Mouse (Mus musculus) forebrain, embryonic 10.5 days (tissue): ENCODE results near the gene Gm42372. TPM values are rescaled to one million over a fixed set of nuclear protein-coding genes. Genes with fewer than 3 reads are reported as not detected.

Experiments used
- DNase-seq: peaks from one replicate; pipeline ENCODE4 v3.0.0-alpha.2; 2017; ENCODE audit warnings: low spot score; ENCODE audit errors: extremely low spot score
- H3K27ac ChIP-seq: fragments of 300-500 bp; sonication (generic); 2 replicates; pipeline ENCODE4 v1.5.1; 2016; ENCODE audit warnings: mild to moderate bottlenecking
- H3K27me3 ChIP-seq: fragments of 300-500 bp; sonication (generic); 2 replicates; pipeline ENCODE4 v1.6.1; 2016; ENCODE audit warnings: mild to moderate bottlenecking; ENCODE audit not compliant: poor library complexity, severe bottlenecking
- H3K36me3 ChIP-seq: fragments of 300-500 bp; sonication (generic); replicated peaks from 2 replicates; pipeline ENCODE4 v1.6.1; 2016; ENCODE audit warnings: mild to moderate bottlenecking, moderate library complexity
- H3K4me1 ChIP-seq: fragments of 300-500 bp; sonication (generic); 2 replicates; pipeline ENCODE4 v1.6.1; 2016
- H3K4me3 ChIP-seq: fragments of 300-500 bp; sonication (generic); 2 replicates; pipeline ENCODE4 v1.5.1; 2016; ENCODE audit warnings: mild to moderate bottlenecking, moderate library complexity
- H3K9me3 ChIP-seq: fragments of 300-500 bp; sonication (generic); 2 replicates; pipeline ENCODE4 v1.6.1; 2016; ENCODE audit warnings: mild to moderate bottlenecking, moderate library complexity
- WGBS: fragments of 180-500 bp; shearing (Covaris S2); methylation state at CpG from one replicate; pipeline ENCODE4 v1.1.7; 2016; 5-methylcytosine and 5-hydroxymethylcytosine counted together
- polyA plus RNA-seq: library from polyadenylated mRNA; unstranded; fragments of >200 nt; fragmentation: Nextera tagmentation; extraction: Ambion mirVana; gene quantifications from 2 replicates; pipeline ENCODE4 v1.2.1, GENCODE M21; 2016

The Gm42372 gene
- polyA plus RNA-seq, 1 experiment from 2014 or later, result 1.2 TPM

DNA sequence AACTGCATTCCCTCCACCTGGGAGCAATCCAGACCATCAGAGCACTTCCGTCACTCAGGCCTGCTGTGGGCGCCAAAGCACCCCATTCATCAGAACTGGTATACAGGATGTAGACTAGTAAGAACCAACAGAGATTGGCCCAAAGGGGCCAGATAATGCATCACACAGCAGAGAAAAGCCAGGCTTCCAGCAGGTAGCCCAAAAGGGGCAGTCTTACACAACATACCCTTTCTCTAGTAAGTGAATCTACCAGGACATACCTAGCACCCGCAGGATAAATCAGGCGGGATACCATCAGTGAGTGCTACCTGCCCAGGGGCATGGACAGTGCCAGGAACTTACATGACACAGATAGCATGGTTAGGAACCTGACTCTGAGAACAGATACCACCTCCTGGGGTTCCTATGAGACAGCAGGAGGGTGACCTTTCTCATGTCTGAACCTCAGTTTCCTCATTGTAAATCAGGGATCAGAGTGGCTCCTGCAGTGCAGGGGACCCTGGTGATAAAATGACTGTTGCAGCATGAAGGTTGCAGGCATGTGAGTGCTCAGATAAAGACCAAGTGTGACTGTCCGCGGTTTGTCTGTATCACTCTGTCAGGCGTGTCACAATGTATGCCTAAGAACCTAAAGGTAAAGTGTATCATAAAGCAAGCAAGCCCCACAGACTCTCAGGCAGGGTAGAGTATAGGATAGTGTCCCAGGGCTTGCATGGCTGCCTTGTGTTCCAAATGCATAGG, 36.7 kb downstream of the Gm42372 start:
- H3K4me1 ChIP-seq, result peaks cover 10% of the 10 kb centered on the region
- no peak for DNase-seq
- no peaks in the 10 kb centered on the region for H3K9me3 ChIP-seq
- no peaks in the 10 kb centered on the region for H3K27me3 ChIP-seq
- 91% methylated on average over 7 of the region's 7 CpGs for WGBS
- peaks cover 98% of the 10 kb centered on the region for H3K36me3 ChIP-seq
- no peak overlapping the region for H3K27ac ChIP-seq
- H3K4me3 ChIP-seq, result no peak overlapping the region

DNA sequence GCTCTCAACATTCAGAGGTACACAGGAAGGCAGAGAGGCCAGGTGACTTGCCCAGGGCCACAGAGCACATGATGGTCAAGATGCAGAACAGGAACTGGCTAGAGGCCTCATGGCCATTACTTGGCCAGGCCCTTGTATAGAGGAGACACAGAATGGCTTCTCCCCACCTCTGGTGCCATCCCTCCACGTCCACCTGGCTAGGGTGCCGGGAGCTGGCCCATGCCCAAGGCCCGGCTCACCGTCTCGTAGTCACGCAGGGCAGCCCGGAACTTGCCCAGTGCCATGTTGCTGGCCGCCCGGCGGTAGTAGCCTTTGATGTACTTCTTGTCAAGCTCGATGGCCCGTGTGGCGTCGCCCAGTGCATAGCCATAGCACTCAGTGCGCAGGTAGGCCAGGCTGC, 39.3 kb downstream of the Gm42372 start:
- H3K27me3 ChIP-seq, result no peaks in the 10 kb centered on the region
- 98% methylated on average over 15 of the region's 15 CpGs for WGBS
- H3K9me3 ChIP-seq, result no peaks in the 10 kb centered on the region
- H3K36me3 ChIP-seq, result peaks cover 88% of the 10 kb centered on the region
- DNase-seq, result no peak
- no peak overlapping the region for H3K4me3 ChIP-seq
- H3K4me1 ChIP-seq, result peaks cover 35% of the 10 kb centered on the region
- no peak overlapping the region for H3K27ac ChIP-seq

DNA sequence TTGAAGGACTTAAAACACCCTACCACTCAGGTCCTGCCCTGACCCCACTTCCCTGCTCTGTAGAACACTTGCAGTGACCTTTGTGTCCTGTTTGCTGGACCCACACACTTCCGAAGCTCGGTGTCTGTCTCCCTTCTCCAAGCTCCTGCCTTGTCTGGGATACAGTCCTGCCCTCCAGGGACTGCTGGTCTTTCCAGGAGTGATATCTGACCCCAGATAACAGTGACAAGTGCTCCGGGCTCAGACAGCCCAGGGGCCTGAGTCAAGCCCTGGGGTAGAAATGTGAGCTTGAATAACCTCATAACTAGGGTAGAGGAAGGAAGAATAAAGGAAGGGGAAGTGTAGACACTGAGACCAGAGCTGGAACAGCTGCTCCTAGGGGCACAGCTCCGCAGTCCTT, 40.8 kb downstream of the Gm42372 start:
- 90% methylated on average over 4 of the region's 4 CpGs for WGBS
- Histone ChIP-seq H3K27ac (no peak overlapping the region), H3K4me1 (peaks cover 41% of the 10 kb centered on the region), H3K27me3 (no peaks in the 10 kb centered on the region), H3K4me3 (no peak overlapping the region), H3K9me3 (no peaks in the 10 kb centered on the region), H3K36me3 (peaks cover 75% of the 10 kb centered on the region)
- DNase-seq, result no peak

DNA sequence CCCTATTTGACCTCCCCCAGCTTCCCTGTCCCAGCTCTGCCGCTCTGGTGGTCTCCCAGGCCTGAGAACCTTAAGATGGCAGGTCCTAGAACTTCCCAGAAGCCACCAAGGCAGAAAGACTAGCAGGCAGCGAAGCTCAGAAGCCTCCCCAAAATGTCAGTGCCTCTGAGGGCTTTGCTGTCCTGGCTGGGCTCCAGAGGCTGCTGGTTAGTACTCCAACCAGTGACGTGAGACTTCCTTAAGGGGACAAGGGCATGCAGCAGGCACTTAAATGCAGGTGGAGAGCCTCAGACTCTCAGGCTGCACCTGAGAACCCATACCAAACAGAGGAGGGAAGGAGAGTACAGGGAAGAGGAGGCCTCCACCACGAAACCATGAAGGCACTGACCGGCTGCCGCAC, 41.3 kb downstream of the Gm42372 start:
- WGBS, result 93% methylated on average over 6 of the region's 6 CpGs
- Histone ChIP-seq H3K36me3 (peaks cover 71% of the 10 kb centered on the region), H3K27ac (no peak overlapping the region), H3K9me3 (no peaks in the 10 kb centered on the region), H3K4me3 (no peak overlapping the region), H3K4me1 (peaks cover 41% of the 10 kb centered on the region), H3K27me3 (no peaks in the 10 kb centered on the region)
- no peak for DNase-seq

DNA sequence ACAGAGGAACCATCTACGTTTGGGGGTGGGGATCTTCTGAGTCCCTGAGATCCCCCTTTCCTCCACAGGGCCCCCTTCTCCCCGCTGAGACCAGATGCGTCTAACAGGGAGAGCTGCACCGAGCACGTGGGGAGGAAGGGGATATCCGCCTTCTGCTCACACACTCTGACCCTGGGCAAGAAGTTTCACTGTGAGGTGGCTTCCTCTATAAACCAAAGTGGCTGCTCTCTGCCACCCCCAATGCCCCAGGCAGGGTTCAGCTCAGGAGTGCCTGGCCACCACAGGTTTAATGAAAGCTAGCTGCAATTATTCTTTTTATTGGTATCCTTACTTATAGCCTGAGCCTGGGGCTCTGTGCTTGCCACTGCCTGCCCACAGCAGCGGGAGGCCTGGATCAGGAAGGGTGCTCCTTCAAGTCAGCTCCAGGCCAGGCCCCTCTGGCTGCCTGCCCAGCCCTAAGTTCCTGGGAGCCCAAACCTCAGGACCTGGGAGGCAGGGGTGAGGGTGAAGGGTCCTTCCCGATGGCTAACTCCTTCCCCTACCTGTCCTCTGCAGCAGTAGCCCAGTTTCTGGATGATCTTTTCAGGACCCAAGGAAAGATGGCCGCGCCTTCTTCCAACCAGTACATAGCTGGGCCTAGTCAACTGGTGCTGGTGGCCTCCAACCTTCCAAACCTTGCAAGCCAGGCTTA, 42.1 kb downstream of the Gm42372 start:
- Histone ChIP-seq H3K4me1 (peaks cover 41% of the 10 kb centered on the region), H3K27me3 (no peaks in the 10 kb centered on the region), H3K4me3 (0 out of 2 replicates have a peak overlapping the region, but pooled peaks have one; percentile 93), H3K36me3 (peaks cover 63% of the 10 kb centered on the region), H3K9me3 (no peaks in the 10 kb centered on the region), H3K27ac (peak overlapping the region; percentile 48; the same call in 1 of the 2 replicates)
- no peak for DNase-seq
- WGBS, result 90% methylated on average over 10 of the region's 10 CpGs

DNA sequence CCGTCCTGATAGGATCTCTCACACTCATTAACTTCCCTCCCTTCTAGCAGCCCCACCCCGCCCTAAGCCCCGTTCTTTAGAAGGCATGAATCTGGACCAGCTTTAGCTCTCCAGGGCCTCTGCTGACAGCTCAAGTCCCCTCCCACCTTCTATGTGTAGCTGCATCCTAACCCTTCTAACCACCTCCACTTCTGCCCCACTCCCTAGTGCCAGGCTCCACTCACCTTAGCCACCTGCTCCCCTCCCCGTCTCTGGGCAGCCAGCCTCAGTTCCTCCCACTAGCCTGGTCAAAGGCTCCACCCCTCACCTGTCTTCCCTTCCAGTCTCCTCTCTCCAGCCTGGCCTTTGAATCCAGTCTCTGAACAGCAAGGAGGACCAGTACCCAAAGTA, 42.6 kb downstream of the Gm42372 start:
- no peak overlapping the region; the same call in 1 of the 2 replicates for H3K27ac ChIP-seq
- DNase-seq, result no peak
- H3K4me1 ChIP-seq, result peaks cover 41% of the 10 kb centered on the region
- no peaks in the 10 kb centered on the region for H3K27me3 ChIP-seq
- H3K4me3 ChIP-seq, result peak overlapping the region; percentile 93
- WGBS, result 71% methylated on average over 4 of the region's 4 CpGs
- H3K36me3 ChIP-seq, result peaks cover 57% of the 10 kb centered on the region
- no peaks in the 10 kb centered on the region for H3K9me3 ChIP-seq

DNA sequence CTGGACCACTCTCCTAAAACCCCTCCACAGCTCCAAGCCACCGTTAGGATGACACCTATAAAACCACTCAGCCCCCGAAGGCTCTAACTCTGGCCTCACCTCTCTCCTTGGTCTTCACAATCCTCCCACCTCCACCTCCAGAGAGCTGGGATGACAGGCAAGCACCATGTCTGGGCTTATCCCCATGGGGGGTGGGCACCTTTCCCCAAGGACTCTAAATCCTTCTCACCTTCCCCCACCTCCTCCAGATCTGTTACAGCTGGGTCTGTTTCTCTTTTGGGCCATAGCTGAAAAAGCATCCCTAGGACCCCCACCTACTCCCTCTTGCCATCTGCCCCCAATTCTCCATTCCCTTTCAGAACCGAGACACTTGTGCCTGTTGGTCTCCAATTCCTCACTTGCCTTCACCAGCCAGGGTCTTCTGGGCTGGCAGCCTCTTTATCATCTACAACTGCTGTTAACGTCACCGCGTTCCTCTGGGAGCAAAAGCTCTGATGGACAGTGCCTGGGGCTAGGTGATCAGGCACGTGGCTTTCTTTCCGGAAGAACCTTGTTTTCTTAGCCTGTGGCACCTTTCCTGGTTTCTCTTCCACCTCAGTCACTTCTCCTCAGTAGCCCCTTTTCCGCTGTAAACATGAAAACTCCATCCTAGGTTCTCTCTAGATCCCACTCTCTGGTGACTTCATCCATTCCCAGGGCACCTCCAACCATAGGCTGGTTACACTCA, 43.2 kb downstream of the Gm42372 start:
- Histone ChIP-seq H3K4me1 (peaks cover 41% of the 10 kb centered on the region), H3K27ac (no peak overlapping the region; the same call in 1 of the 2 replicates), H3K4me3 (peak overlapping the region; percentile 93), H3K36me3 (peaks cover 52% of the 10 kb centered on the region), H3K9me3 (no peaks in the 10 kb centered on the region), H3K27me3 (no peaks in the 10 kb centered on the region)
- DNase-seq, result no peak
- WGBS, result 83% methylated on average over 9 of the region's 9 CpGs

DNA sequence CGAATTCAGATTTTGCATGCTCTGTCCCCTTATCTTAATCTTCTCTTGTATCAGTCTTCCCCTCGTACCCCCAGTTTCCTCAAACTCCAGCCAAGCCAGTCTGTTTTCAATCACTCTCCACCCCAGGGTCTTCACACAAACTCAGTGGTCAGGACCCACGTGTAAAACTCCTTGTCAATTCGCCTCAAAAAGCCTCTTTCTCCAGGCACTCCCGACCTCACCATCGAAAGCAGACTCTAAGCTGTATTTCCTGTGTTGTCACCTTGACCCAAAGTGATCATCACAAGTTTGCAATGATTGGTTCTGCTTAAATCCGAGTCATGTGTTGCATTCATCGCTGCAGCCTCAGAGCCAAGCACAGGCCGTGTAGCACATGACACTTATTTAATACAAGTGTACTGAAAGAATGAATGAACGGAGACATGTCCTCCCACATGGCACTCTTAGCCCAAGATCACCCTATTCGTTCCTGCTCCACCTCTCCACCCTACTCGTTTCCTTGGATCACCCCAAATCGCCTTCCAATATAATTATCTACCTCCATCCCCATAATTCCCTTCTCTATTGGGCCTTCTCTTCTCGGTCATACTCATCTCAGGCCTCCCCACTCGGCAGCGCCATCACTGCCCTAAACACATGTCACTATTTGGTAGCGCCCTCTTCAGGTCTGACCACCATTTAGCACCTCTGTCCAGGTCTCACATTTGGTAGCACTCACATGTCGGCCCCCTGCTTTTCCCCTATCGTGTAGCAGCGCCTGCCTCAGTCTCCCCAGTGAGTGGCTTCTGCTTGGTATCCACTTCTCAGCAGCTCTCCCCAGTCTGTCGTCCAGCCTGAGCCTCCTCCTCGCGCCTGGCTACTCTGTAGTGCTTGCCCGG, 44.1 kb downstream of the Gm42372 start:
- H3K4me3 ChIP-seq, result peak overlapping the region; percentile 93
- 11% methylated on average over 24 of the region's 24 CpGs for WGBS
- peaks cover 41% of the 10 kb centered on the region for H3K4me1 ChIP-seq
- DNase-seq, result peak; percentile 73
- H3K36me3 ChIP-seq, result peaks cover 43% of the 10 kb centered on the region
- no peaks in the 10 kb centered on the region for H3K9me3 ChIP-seq
- H3K27me3 ChIP-seq, result no peaks in the 10 kb centered on the region
- peak overlapping the region; percentile 94 for H3K27ac ChIP-seq

DNA sequence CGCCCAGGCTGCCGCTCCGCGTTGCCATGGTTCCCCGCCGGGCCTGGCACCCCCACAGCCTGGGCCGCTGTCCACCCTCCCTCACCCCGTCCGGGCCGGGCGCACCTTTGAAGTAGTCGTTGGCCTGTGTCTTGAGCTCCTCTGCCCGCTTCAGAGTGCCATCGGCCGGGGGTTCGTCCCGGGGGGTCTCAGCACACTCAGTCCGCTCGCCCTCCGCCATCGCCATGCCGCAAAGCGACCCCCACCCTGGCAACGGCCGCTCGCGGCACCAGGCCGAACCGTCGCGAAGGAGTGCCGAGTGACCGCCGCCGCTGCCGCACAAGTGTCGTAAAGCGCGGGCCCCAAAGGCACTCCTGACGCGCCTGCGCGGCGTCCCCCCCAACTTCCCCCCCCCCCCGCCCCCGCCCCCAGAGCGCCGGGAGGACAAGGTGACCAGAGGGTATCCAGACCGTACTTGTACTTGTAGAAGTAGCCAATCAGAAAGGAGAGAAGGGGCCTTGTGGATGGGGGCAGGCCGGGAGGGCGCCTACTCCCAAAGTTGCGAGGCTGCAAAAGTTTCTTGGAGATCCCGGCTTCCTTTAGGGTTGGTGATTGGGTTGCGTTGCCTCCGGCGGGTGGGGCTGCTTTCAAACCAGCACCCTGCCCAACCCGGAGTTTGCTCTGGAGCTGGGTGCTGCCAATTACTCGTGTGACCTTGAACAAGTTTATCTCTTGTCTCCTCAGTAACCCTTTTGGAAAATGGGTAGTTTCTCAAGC, 44.9 kb downstream of the Gm42372 start, which contains the start of gene Ppp5c:
Gene Ppp5c, minus strand, starts transcription at position 337 of the 756 bp plus-strand sequence.
- Histone ChIP-seq H3K4me1 (peaks cover 41% of the 10 kb centered on the region), H3K9me3 (no peaks in the 10 kb centered on the region), H3K36me3 (peaks cover 35% of the 10 kb centered on the region), H3K27me3 (no peaks in the 10 kb centered on the region), H3K27ac (peak within 1 kb of the TSS; percentile 94), H3K4me3 (peak within 1 kb of the TSS; percentile 93)
- under 1% methylated on average over 54 of the region's 58 CpGs for WGBS
- DNase-seq, result peak; percentile 97

DNA sequence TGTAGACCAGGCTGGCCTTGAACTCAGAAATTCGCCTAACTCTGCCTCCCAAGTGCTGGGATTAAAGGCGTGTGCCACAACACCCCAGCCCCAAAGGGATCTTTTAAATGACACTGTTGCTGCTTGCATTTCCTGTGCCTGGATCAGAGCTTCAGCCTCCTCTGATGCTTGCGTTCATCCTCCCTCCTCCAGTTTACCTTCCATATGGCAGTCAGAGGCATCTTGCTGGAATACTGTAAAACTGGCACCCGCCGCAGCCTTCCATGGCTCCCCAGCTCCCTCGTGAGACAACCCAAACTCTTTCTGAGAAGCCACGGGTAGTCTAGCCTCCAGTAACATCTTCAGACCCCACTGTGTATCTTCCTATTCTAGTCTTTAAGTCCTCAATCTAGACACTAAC, 46.0 kb downstream of the Gm42372 start:
- no peaks in the 10 kb centered on the region for H3K9me3 ChIP-seq
- peaks cover 36% of the 10 kb centered on the region for H3K4me1 ChIP-seq
- no peak overlapping the region for H3K4me3 ChIP-seq
- WGBS, result 79% methylated on average over 7 of the region's 7 CpGs
- no peak for DNase-seq
- H3K27me3 ChIP-seq, result no peaks in the 10 kb centered on the region
- H3K36me3 ChIP-seq, result peaks cover 23% of the 10 kb centered on the region
- H3K27ac ChIP-seq, result no peak overlapping the region

DNA sequence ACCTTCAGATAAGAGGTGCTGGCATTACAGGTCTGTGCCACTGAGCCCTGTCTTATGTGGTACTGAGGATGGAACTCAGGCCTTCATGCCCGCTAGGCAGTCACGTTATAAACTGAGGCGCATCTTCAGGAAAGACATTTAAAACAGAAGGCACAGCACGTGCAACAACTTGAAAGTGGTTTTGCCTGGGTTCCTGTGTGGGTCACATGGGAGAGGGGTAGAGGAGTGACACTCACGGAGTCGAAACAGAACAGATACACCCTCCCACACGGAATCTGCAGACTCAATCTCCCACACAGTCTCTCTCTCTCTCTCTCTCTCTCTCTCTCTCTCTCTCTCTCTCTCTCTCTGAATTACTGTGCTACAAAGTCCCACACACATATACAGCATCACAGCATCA, 47.4 kb downstream of the Gm42372 start:
- H3K27ac ChIP-seq, result no peak overlapping the region
- no peaks in the 10 kb centered on the region for H3K27me3 ChIP-seq
- WGBS, result 81% methylated on average over 7 of the region's 7 CpGs
- H3K4me3 ChIP-seq, result no peak overlapping the region
- no peak for DNase-seq
- H3K36me3 ChIP-seq, result peaks cover 10% of the 10 kb centered on the region
- H3K4me1 ChIP-seq, result peaks cover 24% of the 10 kb centered on the region
- no peaks in the 10 kb centered on the region for H3K9me3 ChIP-seq
